Mouse (Mus musculus) cerebellum, postnatal 4 days (tissue): Measurements from ENCODE around the gene Fgf15.

Source experiments
- DNase-seq, 2 experiments: peaks; one replicate each; pipeline ENCODE4 v3.0.0; 2022; ENCODE audit warnings: low spot score in 2 of 2, mixed read lengths in 1 of 2

The Fgf15 gene

GRCm38 (mm10) chr7:144896294-144897218, at the start of gene Fgf15:
TSS of gene Fgf15 (plus strand) at chr7:144896531.
- no peak for DNase-seq

- no peak for DNase-seq
Measured at GRCm38 (mm10) chr7:144847067-144847466, 49.3 kb upstream of the Fgf15 start, which contains the start of gene Fgf4. TSS of gene Fgf4 (plus strand) at chr7:144847367.

GRCm38 (mm10) chr7:144851321-144851720, 45.0 kb upstream of the Fgf15 start:
- DNase-seq, result no peak

GRCm38 (mm10) chr7:144854966-144855365, 41.4 kb upstream of the Fgf15 start:
- DNase-seq, result no peak

- DNase-seq, result no peak
Measured at GRCm38 (mm10) chr7:144857158-144857557, 39.2 kb upstream of the Fgf15 start.

GRCm38 (mm10) chr7:144857826-144858342, 38.4 kb upstream of the Fgf15 start:
- DNase-seq, result no peak

GRCm38 (mm10) chr7:144858702-144859101, 37.6 kb upstream of the Fgf15 start:
- DNase-seq, result no peak

- no peak for DNase-seq
Measured at GRCm38 (mm10) chr7:144861056-144861768, 35.1 kb upstream of the Fgf15 start.

- no peak for DNase-seq
Measured at GRCm38 (mm10) chr7:144861769-144862070, 34.6 kb upstream of the Fgf15 start.

- no peak for DNase-seq
Measured at GRCm38 (mm10) chr7:144862126-144862525, 34.2 kb upstream of the Fgf15 start.

- no peak for DNase-seq
Measured at GRCm38 (mm10) chr7:144862712-144863111, 33.6 kb upstream of the Fgf15 start.

GRCm38 (mm10) chr7:144863196-144863595, 33.1 kb upstream of the Fgf15 start:
- no peak for DNase-seq

- no peak for DNase-seq
Measured at GRCm38 (mm10) chr7:144864160-144864670, 32.1 kb upstream of the Fgf15 start.

- DNase-seq, result no peak
Measured at GRCm38 (mm10) chr7:144867161-144867560, 29.2 kb upstream of the Fgf15 start.

GRCm38 (mm10) chr7:144867602-144868001, 28.7 kb upstream of the Fgf15 start:
- DNase-seq, result no peak

- DNase-seq, result no peak
Measured at GRCm38 (mm10) chr7:144872420-144872819, 23.9 kb upstream of the Fgf15 start.

- DNase-seq, result no peak
Measured at GRCm38 (mm10) chr7:144873160-144873559, 23.2 kb upstream of the Fgf15 start.

GRCm38 (mm10) chr7:144874226-144874625, 22.1 kb upstream of the Fgf15 start:
- no peak for DNase-seq

GRCm38 (mm10) chr7:144878401-144878800, 17.9 kb upstream of the Fgf15 start:
- DNase-seq, result no peak

GRCm38 (mm10) chr7:144883106-144883505, 13.2 kb upstream of the Fgf15 start:
- DNase-seq, result no peak

GRCm38 (mm10) chr7:144887672-144888071, 8.7 kb upstream of the Fgf15 start:
- no peak for DNase-seq

- DNase-seq, result no peak
Measured at GRCm38 (mm10) chr7:144888564-144889299, 7.6 kb upstream of the Fgf15 start.
